Mouse (Mus musculus): ENCODE measurements at regions not wholly inside any gene's neighbourhood (a gene's known extent, or its start where the extent isn't known, plus 50 kb on each side); places are given as distances from the start of the nearest gene placed in this dataset.

DNA sequence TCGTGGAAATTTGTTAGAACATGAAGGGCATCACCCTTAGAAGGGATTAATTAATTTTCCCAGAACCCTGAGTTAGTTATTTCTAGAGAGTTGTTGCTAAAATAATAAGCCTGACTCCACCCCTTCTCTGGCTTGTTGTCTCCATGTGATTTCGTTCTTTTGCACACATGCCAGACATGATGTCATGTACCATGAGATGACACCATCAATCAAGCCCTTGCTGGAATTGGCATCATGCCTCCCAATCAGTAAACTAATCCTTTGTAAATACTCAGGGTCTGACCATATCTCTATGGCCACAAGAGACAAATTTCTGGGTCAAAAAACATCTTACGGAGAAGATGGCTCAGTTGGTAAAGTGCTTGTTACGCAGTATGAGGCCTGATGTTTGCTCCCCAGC, 93.2 kb upstream of the 1700056E22Rik start:
- no peaks in the 10 kb centered on the region for H3K9me3 ChIP-seq (replicated peaks; ENCODE audit: control insufficient read depth, insufficient read depth, low read length, poor library complexity, severe bottlenecking)
- H3K27me3 ChIP-seq (ENCODE audit: control insufficient read depth, insufficient read depth, low read length, poor library complexity, severe bottlenecking), result no peaks in the 10 kb centered on the region
- no peaks in the 10 kb centered on the region for H3K36me3 ChIP-seq (ENCODE audit: control insufficient read depth, insufficient read depth, low read length, poor library complexity, severe bottlenecking)
- TF ChIP-seq CTCF (IDR thresholded peaks at IDR 0.05; ENCODE audit: low read depth, low read length) (no peak), EP300 (IDR thresholded peaks at IDR 0.05; ENCODE audit: insufficient read depth, low read depth, low read length) (no peak), POLR2A (IDR thresholded peaks at IDR 0.05; ENCODE audit: insufficient read depth, low read length) (no peak)
- no peak overlapping the region for H3K27ac ChIP-seq (ENCODE audit: insufficient read depth, low read length)
- H3K4me3 ChIP-seq (ENCODE audit: low read depth, low read length), result no peak overlapping the region
- H3K9ac ChIP-seq (ENCODE audit: low read depth, poor library complexity, severe bottlenecking), result no peak overlapping the region
- no peaks in the 10 kb centered on the region for H3K4me1 ChIP-seq (ENCODE audit: control insufficient read depth, insufficient read depth, low read length)

GRCm38 (mm10) chr1:184126909-184127308, 92.8 kb upstream of the 1700056E22Rik start:
- no peaks in the 10 kb centered on the region for H3K27me3 ChIP-seq (ENCODE audit: control insufficient read depth, insufficient read depth, low read length, poor library complexity, severe bottlenecking)
- H3K36me3 ChIP-seq (ENCODE audit: control insufficient read depth, insufficient read depth, low read length, poor library complexity, severe bottlenecking), result no peaks in the 10 kb centered on the region
- H3K9ac ChIP-seq (ENCODE audit: low read depth, poor library complexity, severe bottlenecking), result no peak overlapping the region
- H3K4me1 ChIP-seq (ENCODE audit: control insufficient read depth, insufficient read depth, low read length), result no peaks in the 10 kb centered on the region
- H3K4me3 ChIP-seq (ENCODE audit: low read depth, low read length), result no peak overlapping the region
- TF ChIP-seq EP300 (IDR thresholded peaks at IDR 0.05; ENCODE audit: insufficient read depth, low read depth, low read length) (no peak), POLR2A (IDR thresholded peaks at IDR 0.05; ENCODE audit: insufficient read depth, low read length) (no peak), CTCF (IDR thresholded peaks at IDR 0.05; ENCODE audit: low read depth, low read length) (no peak)
- H3K27ac ChIP-seq (ENCODE audit: insufficient read depth, low read length), result no peak overlapping the region
- H3K9me3 ChIP-seq (replicated peaks; ENCODE audit: control insufficient read depth, insufficient read depth, low read length, poor library complexity, severe bottlenecking), result no peaks in the 10 kb centered on the region

Data from ES-Bruce4 (cell line).